Mouse (Mus musculus) T-helper 1 cell (primary cell): ENCODE measurements at regions not wholly inside any gene's neighbourhood (a gene's known extent, or its start where the extent isn't known, plus 50 kb on each side); places are given as distances from the start of the nearest gene placed in this dataset.

Source experiments
- in situ Hi-C: fragments of 300-600 bp; cut with MboI, MseI; formaldehyde crosslinking; loops from one replicate; pipeline ENCODE4 v1.15.1; 2025; ENCODE audit warnings: high pct_unique_total_duplicates

- in situ Hi-C loops: loop anchor here (5.0 kb wide), 1 partner anchor 41 kb away; no protein-coding TSS in a partner anchor
Observed at GRCm38 (mm10) chr14:106052585-106053551, 53.1 kb upstream of the Trim52 start.
